Mouse (Mus musculus) cerebellum, adult 2 months (tissue): ENCODE results near the gene Cbr2.
"Not testable (repeated sequence)": the region's sequence is repeated elsewhere in the genome, so short reads cannot be mapped to it uniquely, and the experiment has no call there.

ENCODE experiments used
- CTCF ChIP-seq: fragments of 200-500 bp; IDR thresholded peaks from 2 replicates; pipeline ENCODE4 v1.5.1; 2011; ENCODE audit warnings: low read depth, mild to moderate bottlenecking, control low read depth, low read length, moderate library complexity, borderline replicate concordance; ENCODE audit not compliant: insufficient read depth
- POLR2A ChIP-seq: fragments of 200-500 bp; IDR thresholded peaks from 2 replicates; pipeline ENCODE4 v1.6.1; 2011; ENCODE audit warnings: low read length, control low read depth, borderline replicate concordance; ENCODE audit not compliant: insufficient read depth

DNA sequence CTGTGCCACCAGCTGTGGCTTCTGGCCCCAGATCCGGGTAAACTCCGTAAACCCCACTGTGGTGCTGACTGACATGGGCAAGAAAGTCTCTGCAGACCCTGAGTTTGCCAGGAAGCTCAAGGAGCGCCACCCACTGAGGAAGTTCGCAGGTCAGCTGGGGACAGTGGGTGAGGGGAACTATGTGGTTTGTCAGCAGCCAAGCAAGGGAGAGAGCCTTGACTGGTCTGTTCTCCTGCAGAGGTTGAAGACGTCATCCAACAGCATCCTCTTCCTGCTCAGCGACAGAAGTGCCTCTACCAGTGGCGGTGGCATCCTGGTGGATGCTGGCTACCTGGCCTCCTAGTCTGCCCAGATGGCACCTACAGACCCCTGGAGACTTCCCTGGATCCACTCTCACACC lies 35.1 kb upstream of the Cbr2 start:
- TF ChIP-seq CTCF, POLR2A: not testable (repeated sequence)
